Mouse (Mus musculus) limb, embryonic 15.5 days (tissue): Measurements from ENCODE around the gene Vmn1r130. TPM values are rescaled to one million over a fixed set of nuclear protein-coding genes. Genes with fewer than 3 reads are reported as not detected.
"Not testable (repeated sequence)": the region's sequence is repeated elsewhere in the genome, so short reads cannot be mapped to it uniquely, and the experiment has no call there.

Experiments used
- ATAC-seq: fragments of 200-750 bp; cut with Nextera tagmentation; 2 replicates; pipeline ENCODE4 v1.8.0; 2017; ENCODE audit warnings: low read depth, moderate TSS enrichment; ENCODE audit not compliant: insufficient number of reproducible peaks, low FRiP score, low TSS enrichment
- H3K27ac ChIP-seq: fragments of 300-500 bp; sonication (generic); 2 replicates; pipeline ENCODE4 v1.5.1; 2015; ENCODE audit warnings: moderate library complexity, mild to moderate bottlenecking, inconsistent platforms
- H3K27me3 ChIP-seq: fragments of 300-500 bp; sonication (generic); 2 replicates; pipeline ENCODE4 v1.6.1; 2015; ENCODE audit warnings: inconsistent platforms
- H3K36me3 ChIP-seq: fragments of 300-500 bp; sonication (generic); 2 replicates; pipeline ENCODE4 v1.6.1; 2015; ENCODE audit warnings: inconsistent platforms
- H3K4me1 ChIP-seq: fragments of 300-500 bp; sonication (generic); 2 replicates; pipeline ENCODE4 v1.6.1; 2015; ENCODE audit warnings: inconsistent platforms
- H3K4me2 ChIP-seq: fragments of 300-500 bp; sonication (generic); 2 replicates; pipeline ENCODE4 v1.6.1; 2015; ENCODE audit warnings: mild to moderate bottlenecking, inconsistent platforms
- H3K4me3 ChIP-seq: fragments of 300-500 bp; sonication (generic); 2 replicates; pipeline ENCODE4 v1.5.1; 2015; ENCODE audit warnings: mild to moderate bottlenecking, inconsistent platforms
- H3K9ac ChIP-seq: fragments of 300-500 bp; sonication (generic); 2 replicates; pipeline ENCODE4 v1.6.1; 2015; ENCODE audit warnings: inconsistent platforms
- H3K9me3 ChIP-seq: fragments of 300-500 bp; sonication (generic); 2 replicates; pipeline ENCODE4 v1.6.1; 2016; ENCODE audit warnings: inconsistent platforms
- WGBS: fragments of 180-500 bp; shearing (Covaris S2); methylation state at CpG from one replicate; pipeline ENCODE4 v1.1.7; 2015; 5-methylcytosine and 5-hydroxymethylcytosine counted together
- polyA plus RNA-seq: library from polyadenylated mRNA; unstranded; fragments of >200 nt; fragmentation: Nextera tagmentation; extraction: Ambion mirVana; gene quantifications from 2 replicates; pipeline ENCODE4 v1.2.1, GENCODE M21; 2015

Vmn1r130 gene
- polyA plus RNA-seq, result not detected in 2 replicates

DNA sequence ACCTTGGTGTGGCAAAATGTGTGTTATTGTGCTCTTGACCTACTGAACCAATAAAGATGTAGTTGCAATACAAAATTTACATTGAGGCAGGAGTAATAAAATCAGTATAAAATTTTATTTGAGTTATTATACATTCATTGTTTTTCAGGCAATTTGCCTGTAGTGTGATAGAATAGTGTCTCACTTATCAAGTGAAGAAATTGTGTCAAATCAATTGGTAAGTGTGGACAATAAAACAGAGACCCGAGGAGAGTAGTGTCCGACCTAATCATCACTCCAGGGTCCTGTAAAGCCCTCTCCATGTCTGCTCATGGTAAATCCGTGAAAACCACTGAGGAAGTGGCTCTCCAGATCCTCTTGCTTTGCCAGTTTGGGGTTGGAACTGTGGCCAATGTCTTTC is at the start of gene Vmn1r130:
Gene Vmn1r130, plus strand, starts transcription at position 301 of the 400 bp plus-strand sequence.
- H3K4me3 ChIP-seq, H3K36me3 ChIP-seq, ATAC-seq, H3K9me3 ChIP-seq, H3K27me3 ChIP-seq, H3K27ac ChIP-seq, H3K4me2 ChIP-seq, H3K4me1 ChIP-seq, H3K9ac ChIP-seq: not testable (repeated sequence)
- WGBS, result no CpG with 5 or more reads among the region's 3 CpGs

DNA sequence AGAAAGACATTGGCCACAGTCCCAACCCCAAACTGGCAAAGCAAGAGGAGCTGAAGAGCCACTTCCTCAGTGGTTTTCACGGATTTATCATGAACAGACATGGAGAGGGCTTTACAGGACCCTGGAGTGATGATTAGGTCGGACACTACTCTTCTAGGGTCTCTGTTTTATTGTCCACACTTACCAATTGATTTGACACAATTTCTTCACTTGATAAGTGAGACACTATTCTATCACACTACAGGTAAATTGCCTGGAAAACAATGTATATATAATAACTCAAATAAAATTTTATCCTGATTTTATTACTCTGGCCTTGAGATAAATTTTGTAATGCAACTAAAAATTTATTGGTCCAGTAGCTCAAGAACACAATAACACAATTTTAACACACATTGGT is 34.4 kb downstream of the Vmn1r130 start, which contains the start of gene Vmn1r131:
Gene Vmn1r131, minus strand, starts transcription at position 101 of the 400 bp plus-strand sequence.
- H3K4me1 ChIP-seq, H3K27ac ChIP-seq, H3K4me2 ChIP-seq, H3K36me3 ChIP-seq, H3K27me3 ChIP-seq, ATAC-seq, H3K9me3 ChIP-seq, H3K4me3 ChIP-seq, H3K9ac ChIP-seq: not testable (repeated sequence)
- WGBS, result no CpG with 5 or more reads among the region's 2 CpGs

Other genes with a start within 250 kb of the Vmn1r130 start
- gene Vmn1r125, start 239.6 kb upstream of the Vmn1r130 start, polyA plus RNA-seq, result not detected in 2 replicates
- not detected in 2 replicates for gene Vmn1r126, start 210.3 kb upstream of the Vmn1r130 start, polyA plus RNA-seq
- gene Vmn1r127, start 191.9 kb upstream of the Vmn1r130 start, polyA plus RNA-seq, result not detected in 2 replicates
- gene Vmn1r128, start 162.4 kb upstream of the Vmn1r130 start, polyA plus RNA-seq, result not detected in 2 replicates
- gene Vmn1r129, start 150.5 kb upstream of the Vmn1r130 start, polyA plus RNA-seq, result not detected in 2 replicates
- gene Gm6882, start 79.0 kb upstream of the Vmn1r130 start, polyA plus RNA-seq, result not detected in 2 replicates
- not detected in 2 replicates for gene Vmn1r131, start 34.3 kb downstream of the Vmn1r130 start, polyA plus RNA-seq
- gene Vmn1r132, start 102.3 kb downstream of the Vmn1r130 start, polyA plus RNA-seq, result not detected in 2 replicates
- gene Gm4175, start 249.7 kb downstream of the Vmn1r130 start, polyA plus RNA-seq, result not detected in 2 replicates